Comparison of ENCODE assay signal across 21 mouse cellular contexts in genomic region chr11:66522376-66522775, GRCm38 (mm10). TPM values are rescaled to one million over a fixed set of nuclear protein-coding genes. Genes with fewer than 3 reads are reported as not detected.
DNase-seq lines count a peak whose midpoint lies in the region; ATAC-seq lines count a peak whose summit lies in the region.
"Had no signal": no experiment of that assay in that cellular context is flagged by ENCODE, and none has a peak within 500 bp of the region (broad histone marks: within the 10 kb centered on the region; RNA-seq: fewer than 3 reads in every experiment).

No protein-coding gene starts in this region.

- peaks cover 24% of the 10 kb centered on the region for H3K4me1 ChIP-seq in forebrain, embryonic 13.5 days
- peaks cover 24% of the 10 kb centered on the region for H3K4me1 ChIP-seq in forebrain, embryonic 10.5 days
- H3K4me1 ChIP-seq in midbrain, embryonic 15.5 days, result peaks cover 32% of the 10 kb centered on the region
- H3K4me1 ChIP-seq: liver, embryonic 15.5 days had no signal

- no peak overlapping the region for H3K9ac ChIP-seq in forebrain, embryonic 13.5 days
- H3K9ac ChIP-seq in midbrain, embryonic 15.5 days, result no peak overlapping the region
- H3K9ac ChIP-seq: limb, embryonic 13.5 days; liver, embryonic 15.5 days had no signal

- H3K9me3 ChIP-seq in forebrain, embryonic 13.5 days (replicated peaks), result no peaks in the 10 kb centered on the region
- no peaks in the 10 kb centered on the region for H3K9me3 ChIP-seq in forebrain, embryonic 10.5 days
- no peaks in the 10 kb centered on the region for H3K9me3 ChIP-seq in midbrain, embryonic 15.5 days
- H3K9me3 ChIP-seq: limb, embryonic 13.5 days; liver, embryonic 15.5 days had no signal

- no peak for ATAC-seq in forebrain, embryonic 13.5 days
- ATAC-seq in midbrain, embryonic 15.5 days (replicated peaks), result no peak
- ATAC-seq: CD4-positive, CD25-positive, alpha-beta regulatory T cell, adult 4 months had no signal

- 83% methylated on average over 4 of the region's 4 CpGs for WGBS in forebrain, embryonic 13.5 days
- 81% methylated on average over 4 of the region's 4 CpGs for WGBS in forebrain, embryonic 10.5 days
- 80% methylated on average over 4 of the region's 4 CpGs for WGBS in midbrain, embryonic 15.5 days

- no peaks in the 10 kb centered on the region for H3K36me3 ChIP-seq in forebrain, embryonic 13.5 days (ENCODE audit: poor library complexity, severe bottlenecking)
- no peaks in the 10 kb centered on the region for H3K36me3 ChIP-seq in forebrain, embryonic 10.5 days (replicated peaks)
- H3K36me3 ChIP-seq in midbrain, embryonic 15.5 days (replicated peaks), result no peaks in the 10 kb centered on the region
- H3K36me3 ChIP-seq: G1E; limb, embryonic 13.5 days; liver, embryonic 15.5 days had no signal

- H3K4me2 ChIP-seq in forebrain, embryonic 13.5 days, result peak overlapping the region; percentile 91; the same call in 1 of the 2 replicates
- H3K4me2 ChIP-seq in midbrain, embryonic 15.5 days, result peak overlapping the region; percentile 89
- H3K4me2 ChIP-seq: limb, embryonic 13.5 days; liver, embryonic 15.5 days had no signal

- intact Hi-C loops in heart, postnatal 36 days (cut with DNase I), result no loop called here

- H3K27me3 ChIP-seq in forebrain, embryonic 13.5 days, result peaks cover 48% of the 10 kb centered on the region
- peaks cover 54% of the 10 kb centered on the region for H3K27me3 ChIP-seq in forebrain, embryonic 10.5 days (ENCODE audit: poor library complexity, severe bottlenecking)
- peaks cover 36% of the 10 kb centered on the region for H3K27me3 ChIP-seq in midbrain, embryonic 15.5 days (replicated peaks)

- DNase-seq in forebrain, embryonic 10.5 days (ENCODE audit: extremely low spot score, low spot score), result no peak
- peak; percentile 57 for DNase-seq in layer of hippocampus, adult 11-12 months (ENCODE audit: low spot score)
- DNase-seq in layer of hippocampus, adult 9-10 months (ENCODE audit: low spot score), result no peak
- DNase-seq in brain, adult 2 months (ENCODE audit: low read depth, low spot score), result peak; percentile 68
- DNase-seq in kidney, adult 11 months, result no peak
- no peak for DNase-seq in heart, postnatal 36 days
- DNase-seq: cerebellum, postnatal 10 days; heart, adult 18-20 months; kidney, adult 8-10 months; kidney, postnatal 25 days; lung, postnatal 14 days; right cerebral cortex, postnatal 25 days; thymus, postnatal 25 days had no signal

- H3K4me3 ChIP-seq in forebrain, embryonic 13.5 days, result no peak overlapping the region
- H3K4me3 ChIP-seq in forebrain, embryonic 10.5 days, result no peak overlapping the region
- H3K4me3 ChIP-seq in midbrain, embryonic 15.5 days, result no peak overlapping the region
- H3K4me3 ChIP-seq: limb, embryonic 13.5 days; liver, embryonic 15.5 days; megakaryocyte, embryonic 14.5 days had no signal

- H3K27ac ChIP-seq in forebrain, embryonic 13.5 days, result no peak overlapping the region
- H3K27ac ChIP-seq in forebrain, embryonic 10.5 days, result no peak overlapping the region
- no peak overlapping the region for H3K27ac ChIP-seq in midbrain, embryonic 15.5 days
- H3K27ac ChIP-seq: limb, embryonic 13.5 days; liver, embryonic 15.5 days; stomach, postnatal 0 days had no signal

RNA-seq across cellular contexts. Expression of gene Shisa6, which starts 3.4 kb away (rescaled TPM):
- 1.5 and 1.7 TPM in 2 replicates for polyA plus RNA-seq in forebrain, embryonic 13.5 days (2015; fragmentation: Nextera tagmentation; extraction: Ambion mirVana)
- 0.07 and 0.09 TPM in 2 replicates for polyA plus RNA-seq in forebrain, embryonic 10.5 days (2016; fragmentation: Nextera tagmentation; extraction: Ambion mirVana)
- 2.7 and 2.9 TPM in 2 replicates for polyA plus RNA-seq in midbrain, embryonic 15.5 days (2015; fragmentation: Nextera tagmentation; extraction: Ambion mirVana)
- under 1 TPM; 0.11 to 0.50 TPM for total RNA-seq in heart, postnatal 36 days (2021)
- polyA plus RNA-seq: CD4-positive, CD25-positive, alpha-beta regulatory T cell, adult 4 months; G1E; liver, embryonic 15.5 days had no signal

Comparison
In these comparisons a context has a peak if more than half of its experiments do, and no peak if none do; other contexts are left out.
1. DNase-seq: peak in layer of hippocampus, adult 11-12 months (single experiment) and brain, adult 2 months (single experiment); none in forebrain, embryonic 10.5 days (single experiment), layer of hippocampus, adult 9-10 months (single experiment), kidney, adult 11 months (single experiment) and heart, postnatal 36 days (0 of 2).